Mouse (Mus musculus) left cerebral cortex, adult 2 months (tissue): ENCODE data around the gene Elmsan1. TPM values are rescaled to one million over a fixed set of nuclear protein-coding genes. Genes with fewer than 3 reads are reported as not detected.

Experiments used
- DNase-seq, 2 experiments: peaks; one replicate each; pipeline ENCODE4 v3.0.0; 2021 to 2022; ENCODE audit warnings: low spot score in 2 of 2, mixed read lengths in 1 of 2; ENCODE audit errors: extremely low spot score in 1 of 2
- H3K27ac ChIP-seq: fragments of 200-600 bp; 2 replicates; pipeline ENCODE4 v1.8.1; 2022
- H3K4me3 ChIP-seq: fragments of 200-600 bp; 2 replicates; pipeline ENCODE4 v1.8.1; 2022
- CTCF ChIP-seq: fragments of 200-600 bp; IDR thresholded peaks from 2 replicates; pipeline ENCODE4 v1.8.1; 2022; ENCODE audit warnings: antibody characterized with exemption, mild to moderate bottlenecking, moderate library complexity
- intact Hi-C: fragments of 180-260 bp; cut with DNase I; formaldehyde crosslinking; loops from one replicate; pipeline ENCODE4 v1.15.1; 2025
- total RNA-seq, 2 experiments: library from RNA; stranded (reverse); gene quantifications; 2 replicates each; pipeline ENCODE4 v1.2.3; 2021

The Elmsan1 gene
- total RNA-seq, 2 experiments from 2014 or later: 16.6 to 22.8 TPM

GRCm38 (mm10) chr12:84100071-84100470 is 118.6 kb downstream of the Elmsan1 start:
- intact Hi-C loops: no loop called here
- Histone ChIP-seq H3K27ac (no peak overlapping the region), H3K4me3 (no peak overlapping the region; the same call in 1 of the 2 replicates)
- DNase-seq: no peak
- no peak for TF ChIP-seq CTCF

- DNase-seq: no peak
- intact Hi-C loops: no loop called here
- Histone ChIP-seq H3K4me3 (no peak overlapping the region), H3K27ac (no peak overlapping the region)
- no peak for TF ChIP-seq CTCF
Measured at GRCm38 (mm10) chr12:84099605-84100004, 119.1 kb downstream of the Elmsan1 start.

Other genes with a start within 250 kb of the Elmsan1 start
- gene Heatr4, start 234.0 kb downstream of the Elmsan1 start, total RNA-seq: not detected
- 10 to 100 TPM in 1 of 2 experiments, 1 to 10 TPM in 1; 9.5 to 10.4 TPM for gene Acot2, start 231.0 kb downstream of the Elmsan1 start, total RNA-seq
- 10 to 100 TPM; 12.8 to 13.3 TPM for gene Acot1, start 209.4 kb downstream of the Elmsan1 start, total RNA-seq
- gene Acot4, start 180.5 kb downstream of the Elmsan1 start, total RNA-seq: 1 to 10 TPM; 2.3 to 2.9 TPM
- 1 to 10 TPM; 1.3 to 1.4 TPM for gene Gm49366, start 179.9 kb downstream of the Elmsan1 start, total RNA-seq
- gene Acot3, start 166.7 kb downstream of the Elmsan1 start, total RNA-seq: 1 to 10 TPM; 2.3 to 3.3 TPM
- gene Acot5, start 149.6 kb downstream of the Elmsan1 start, total RNA-seq: 1 to 10 TPM; 5.8 to 7.3 TPM
- gene Acot6, start 118.2 kb downstream of the Elmsan1 start, total RNA-seq: 1 to 10 TPM; 3.3 TPM
- 100 to 1,000 TPM in 1 of 2 experiments, 10 to 100 TPM in 1; 94.4 to 103 TPM for gene Dnal1, start 104.5 kb downstream of the Elmsan1 start, total RNA-seq
- gene Pnma1, start 70.4 kb downstream of the Elmsan1 start, total RNA-seq: 1 to 10 TPM; 4.8 to 5.1 TPM
- 10 to 100 TPM; 29.3 to 30.0 TPM for gene Ptgr2, start 66.4 kb upstream of the Elmsan1 start, total RNA-seq
- gene Zfp410, start 98.0 kb upstream of the Elmsan1 start, total RNA-seq: 10 to 100 TPM; 37.9 to 39.7 TPM
- gene Coq6, start 142.8 kb upstream of the Elmsan1 start, total RNA-seq: 10 to 100 TPM; 27.6 to 30.7 TPM
- 10 to 100 TPM; 10.3 to 12.8 TPM for gene Fam161b, start 143.0 kb upstream of the Elmsan1 start, total RNA-seq
- 10 to 100 TPM; 21.8 to 23.9 TPM for gene Entpd5, start 190.1 kb upstream of the Elmsan1 start, total RNA-seq
- gene Bbof1, start 190.2 kb upstream of the Elmsan1 start, total RNA-seq: 10 to 100 TPM; 10.1 TPM
- gene Rnf113a2, start 198.3 kb upstream of the Elmsan1 start, total RNA-seq: 10 to 100 TPM; 11.3 to 11.8 TPM
- 10 to 100 TPM; 42.0 to 42.8 TPM for gene Aldh6a1, start 232.1 kb upstream of the Elmsan1 start, total RNA-seq
- 10 to 100 TPM; 22.8 to 23.8 TPM for gene Lin52, start 232.5 kb upstream of the Elmsan1 start, total RNA-seq